Mouse (Mus musculus) adrenal gland, adult 2 months (tissue): ENCODE measurements around the gene Cmtr2. TPM values are rescaled to one million over a fixed set of nuclear protein-coding genes. Genes with fewer than 3 reads are reported as not detected.

Experiments used
- DNase-seq: peaks from one replicate; pipeline ENCODE4 v3.0.0; 2021
- long read RNA-seq: library from polyadenylated mRNA; stranded (forward); transcript quantifications from one replicate; pipeline ENCODE4 v2.0.0, GENCODE M21; 2021
- polyA plus RNA-seq: library from polyadenylated mRNA; depleted of rRNA; stranded (reverse); fragments of >200 nt; gene quantifications from 2 replicates; pipeline ENCODE4 v1.2.3, GENCODE M21; 2012; rRNA removed
- total RNA-seq, 2 experiments: library from RNA; stranded (reverse); gene quantifications; 2 replicates each; pipeline ENCODE4 v1.2.3; 2021

Cmtr2 gene
- 1 to 10 TPM; 8.5 to 8.7 TPM for total RNA-seq
- 2.8 and 4.8 TPM in 2 replicates for polyA plus RNA-seq
- long read RNA-seq, partial matches to known transcripts: 0 of 6 reads
- long read RNA-seq, other reads (novel, unspliced or antisense): 3 of 6 reads

- no peak for DNase-seq
Measured at GRCm38 (mm10) chr8:110215365-110215764, at the start of gene Cmtr2. Gene Cmtr2, plus strand, starts transcription at chr8:110215665.

GRCm38 (mm10) chr8:110166270-110166669 is 49.2 kb upstream of the Cmtr2 start:
- no peak for DNase-seq

GRCm38 (mm10) chr8:110168046-110168445 is 47.4 kb upstream of the Cmtr2 start, which contains the start of gene Calb2:
Gene Calb2, minus strand, starts transcription at chr8:110168210.
- peak; percentile 14 for DNase-seq

- DNase-seq: no peak
Measured at GRCm38 (mm10) chr8:110172161-110172560, 43.3 kb upstream of the Cmtr2 start.

- no peak for DNase-seq
Measured at GRCm38 (mm10) chr8:110174826-110175225, 40.6 kb upstream of the Cmtr2 start.

GRCm38 (mm10) chr8:110177359-110178155 is 37.9 kb upstream of the Cmtr2 start:
- DNase-seq: no peak

- DNase-seq: no peak
Measured at GRCm38 (mm10) chr8:110182735-110183367, 32.6 kb upstream of the Cmtr2 start.

- DNase-seq: no peak
Measured at GRCm38 (mm10) chr8:110183748-110184147, 31.7 kb upstream of the Cmtr2 start.

- no peak for DNase-seq
Measured at GRCm38 (mm10) chr8:110185538-110185937, 29.9 kb upstream of the Cmtr2 start.

- no peak for DNase-seq
Measured at GRCm38 (mm10) chr8:110188961-110189750, 26.3 kb upstream of the Cmtr2 start.

- DNase-seq: peak; percentile 47
Measured at GRCm38 (mm10) chr8:110196678-110197077, 18.8 kb upstream of the Cmtr2 start.

- no peak for DNase-seq
Measured at GRCm38 (mm10) chr8:110201806-110202205, 13.7 kb upstream of the Cmtr2 start.

GRCm38 (mm10) chr8:110216253-110216652 is 788 bp downstream of the Cmtr2 start:
- DNase-seq: no peak

- no peak for DNase-seq
Measured at GRCm38 (mm10) chr8:110217198-110217597, 1.7 kb downstream of the Cmtr2 start.

GRCm38 (mm10) chr8:110217681-110218131 is 2.2 kb downstream of the Cmtr2 start:
- peak; percentile 100 for DNase-seq

GRCm38 (mm10) chr8:110218511-110218910 is 3.0 kb downstream of the Cmtr2 start:
- no peak for DNase-seq

- DNase-seq: peak; percentile 51
Measured at GRCm38 (mm10) chr8:110220936-110221335, 5.5 kb downstream of the Cmtr2 start.

GRCm38 (mm10) chr8:110230803-110231202 is 15.3 kb downstream of the Cmtr2 start:
- DNase-seq: no peak

- no peak for DNase-seq
Measured at GRCm38 (mm10) chr8:110242278-110243177, 27.1 kb downstream of the Cmtr2 start.

GRCm38 (mm10) chr8:110244566-110244965 is 29.1 kb downstream of the Cmtr2 start:
- no peak for DNase-seq

- DNase-seq: no peak
Measured at GRCm38 (mm10) chr8:110247238-110247637, 31.8 kb downstream of the Cmtr2 start.
